Mouse (Mus musculus): ENCODE results near the gene Fam43b. TPM values are rescaled to one million over a fixed set of nuclear protein-coding genes. Genes with fewer than 3 reads are reported as not detected.
A peak's percentile ranks its signal among the peaks of the same experiment; 100 is the strongest.

Fam43b gene
- polyA plus RNA-seq, 1 experiment from 2014 or later, result not detected

DNA sequence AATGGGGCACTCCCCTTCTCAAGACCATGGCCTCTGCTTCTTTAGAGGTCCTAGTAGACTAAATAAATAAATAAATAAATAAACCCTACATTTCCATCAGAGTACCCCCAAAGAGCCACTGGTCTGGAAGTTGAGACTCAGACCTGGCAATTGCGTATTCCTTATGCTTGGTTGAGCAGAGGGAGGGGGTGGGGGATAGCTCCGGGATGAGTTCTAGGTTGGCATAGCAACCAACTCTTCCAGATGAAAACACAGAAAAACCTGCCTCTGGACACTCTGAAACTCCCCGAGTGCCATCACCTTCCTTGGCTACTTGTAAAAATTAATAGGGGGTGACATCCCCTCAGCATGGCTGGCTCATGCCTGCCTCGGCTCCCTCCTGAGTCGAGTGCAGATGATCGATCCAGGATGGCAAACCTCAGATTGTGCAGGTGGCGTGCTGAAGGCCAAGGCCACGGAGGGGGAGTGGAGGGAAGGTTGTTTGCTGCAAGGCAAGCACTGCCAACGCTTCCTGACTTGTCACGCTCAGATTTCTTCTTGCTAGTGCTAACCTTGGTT, 16.1 kb downstream of the Fam43b start:
- H3K27ac ChIP-seq, result peak overlapping the region; percentile 57
- peaks cover 24% of the 10 kb centered on the region for H3K4me1 ChIP-seq (replicated peaks)
- H3K27me3 ChIP-seq (ENCODE audit: insufficient read depth, poor library complexity, severe bottlenecking), result 0 out of 2 replicates have a peak, but pooled peaks cover 8% of the 10 kb centered on the region
- no peaks in the 10 kb centered on the region for H3K36me3 ChIP-seq
- peak; percentile 16 for DNase-seq (ENCODE audit: low spot score)
- H3K4me3 ChIP-seq, result no peak overlapping the region; the same call in 1 of the 2 replicates
- 48% methylated on average over 10 of the region's 10 CpGs for WGBS
- H3K9me3 ChIP-seq, result no peaks in the 10 kb centered on the region

DNA sequence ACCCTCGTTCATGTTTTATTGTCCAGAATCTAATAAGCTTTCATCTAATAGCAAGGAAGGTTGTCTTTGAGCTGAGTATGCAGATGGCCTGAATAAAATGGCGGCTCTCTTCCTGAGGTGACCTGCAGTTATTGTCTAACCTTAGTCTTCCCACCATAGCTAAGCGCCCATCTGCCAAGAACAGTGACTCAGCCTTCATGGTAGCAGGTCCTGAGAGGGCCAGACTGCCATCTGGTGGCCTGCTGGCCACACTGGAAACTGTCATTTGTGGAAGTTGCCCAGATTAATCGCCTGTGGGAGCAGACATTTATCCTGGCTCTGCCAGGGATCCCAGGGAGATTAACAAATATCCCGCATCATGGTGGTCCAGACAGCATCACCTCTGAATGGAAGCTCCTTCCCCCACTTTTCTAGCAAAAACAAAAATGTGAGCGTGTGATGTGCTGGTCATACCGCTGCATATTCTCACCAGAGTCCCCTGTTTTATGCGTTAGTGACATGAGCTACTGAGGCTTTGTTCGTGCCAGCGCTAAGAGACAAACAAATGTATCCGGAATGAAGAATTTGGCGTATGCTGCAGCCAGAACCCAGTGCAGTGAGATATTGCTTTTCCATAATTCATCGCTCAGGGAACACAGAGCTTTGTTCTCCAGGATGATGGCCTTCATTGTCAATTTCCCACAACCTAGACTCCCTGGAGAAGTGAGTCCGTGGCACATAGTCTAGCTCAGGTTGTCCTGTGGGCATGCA, 17.1 kb downstream of the Fam43b start:
- 0 out of 2 replicates have a peak, but pooled peaks cover 8% of the 10 kb centered on the region for H3K27me3 ChIP-seq (ENCODE audit: insufficient read depth, poor library complexity, severe bottlenecking)
- H3K4me1 ChIP-seq (replicated peaks), result peaks cover 24% of the 10 kb centered on the region
- no peaks in the 10 kb centered on the region for H3K36me3 ChIP-seq
- H3K9me3 ChIP-seq, result no peaks in the 10 kb centered on the region
- peak; percentile 73 for DNase-seq (ENCODE audit: low spot score)
- H3K27ac ChIP-seq, result peak overlapping the region; percentile 57
- 51% methylated on average over 14 of the region's 14 CpGs for WGBS
- no peak overlapping the region for H3K4me3 ChIP-seq

GRCm38 (mm10) chr4:138377526-138377925, 18.8 kb downstream of the Fam43b start:
- no peak overlapping the region for H3K4me3 ChIP-seq
- WGBS, result 54% methylated on average over 6 of the region's 6 CpGs
- no peaks in the 10 kb centered on the region for H3K9me3 ChIP-seq
- H3K27me3 ChIP-seq (ENCODE audit: insufficient read depth, poor library complexity, severe bottlenecking), result 0 out of 2 replicates have a peak, but pooled peaks cover 8% of the 10 kb centered on the region
- H3K36me3 ChIP-seq, result no peaks in the 10 kb centered on the region
- no peak overlapping the region for H3K27ac ChIP-seq
- peaks cover 31% of the 10 kb centered on the region for H3K4me1 ChIP-seq (replicated peaks)
- peak; percentile 59 for DNase-seq (ENCODE audit: low spot score)

DNA sequence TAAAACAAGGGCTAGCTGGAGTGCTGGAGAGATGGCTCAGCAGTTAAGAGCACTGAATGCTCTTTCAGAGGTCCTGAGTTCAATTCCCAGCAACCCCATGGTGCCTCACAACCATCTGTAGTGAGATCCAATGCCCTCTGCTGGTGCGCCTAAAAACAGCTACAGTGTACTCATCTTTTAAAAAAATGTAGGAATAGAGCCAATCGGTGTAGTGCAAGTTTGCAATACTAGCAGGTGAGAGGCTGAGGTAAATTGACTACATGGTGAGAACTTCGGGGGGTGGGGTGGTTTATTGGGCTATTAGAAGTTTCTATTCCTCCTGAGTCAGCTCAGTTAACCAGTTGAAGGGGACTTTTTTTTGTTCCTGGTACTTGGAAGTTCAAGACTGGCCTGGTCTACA, 21.2 kb downstream of the Fam43b start:
- Histone ChIP-seq H3K36me3 (no peaks in the 10 kb centered on the region), H3K4me3 (no peak overlapping the region), H3K4me1 (replicated peaks) (peaks cover 24% of the 10 kb centered on the region), H3K27me3 (ENCODE audit: insufficient read depth, poor library complexity, severe bottlenecking) (no peaks in the 10 kb centered on the region), H3K9me3 (no peaks in the 10 kb centered on the region), H3K27ac (no peak overlapping the region)
- DNase-seq (ENCODE audit: low spot score), result no peak
- 89% methylated on average over 3 of the region's 3 CpGs for WGBS

DNA sequence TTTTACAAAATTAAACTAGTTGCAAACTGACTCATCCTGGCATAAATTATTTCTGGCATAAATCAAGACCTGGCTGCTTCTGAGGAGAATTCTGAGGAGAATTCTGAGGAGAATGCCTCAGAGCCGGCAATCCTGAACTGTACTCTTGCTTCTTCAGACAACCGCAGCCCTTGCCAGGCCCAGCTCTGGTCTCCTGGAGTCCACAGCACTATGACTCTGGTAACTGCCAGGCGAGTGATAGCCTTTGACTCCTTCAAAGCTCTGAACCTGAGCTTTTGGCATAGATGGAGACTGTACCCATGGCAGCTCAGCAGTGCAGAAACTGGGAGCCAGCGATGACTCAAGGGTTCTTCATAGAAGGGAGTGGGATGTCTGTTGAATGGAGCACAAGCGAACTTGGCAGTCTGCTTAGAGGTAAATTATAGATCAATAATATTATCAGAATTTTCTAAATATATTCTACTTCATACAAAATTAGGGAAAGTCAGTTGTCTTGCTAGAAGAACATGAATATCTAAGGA, 25.3 kb downstream of the Fam43b start:
- Histone ChIP-seq H3K27me3 (ENCODE audit: insufficient read depth, poor library complexity, severe bottlenecking) (peaks cover 34% of the 10 kb centered on the region), H3K4me1 (replicated peaks) (peaks cover 19% of the 10 kb centered on the region), H3K27ac (no peak overlapping the region), H3K4me3 (no peak overlapping the region), H3K36me3 (no peaks in the 10 kb centered on the region), H3K9me3 (no peaks in the 10 kb centered on the region)
- 86% methylated on average over 5 of the region's 5 CpGs for WGBS
- no peak for DNase-seq (ENCODE audit: low spot score)

GRCm38 (mm10) chr4:138368498-138369260, 27.6 kb downstream of the Fam43b start:
- H3K4me3 ChIP-seq, result no peak overlapping the region
- H3K27ac ChIP-seq, result no peak overlapping the region
- peaks cover 40% of the 10 kb centered on the region for H3K27me3 ChIP-seq (ENCODE audit: insufficient read depth, poor library complexity, severe bottlenecking)
- H3K9me3 ChIP-seq, result no peaks in the 10 kb centered on the region
- H3K36me3 ChIP-seq, result no peaks in the 10 kb centered on the region
- 84% methylated on average over 12 of the region's 12 CpGs for WGBS
- H3K4me1 ChIP-seq (replicated peaks), result peaks cover 19% of the 10 kb centered on the region
- DNase-seq (ENCODE audit: low spot score), result no peak

DNA sequence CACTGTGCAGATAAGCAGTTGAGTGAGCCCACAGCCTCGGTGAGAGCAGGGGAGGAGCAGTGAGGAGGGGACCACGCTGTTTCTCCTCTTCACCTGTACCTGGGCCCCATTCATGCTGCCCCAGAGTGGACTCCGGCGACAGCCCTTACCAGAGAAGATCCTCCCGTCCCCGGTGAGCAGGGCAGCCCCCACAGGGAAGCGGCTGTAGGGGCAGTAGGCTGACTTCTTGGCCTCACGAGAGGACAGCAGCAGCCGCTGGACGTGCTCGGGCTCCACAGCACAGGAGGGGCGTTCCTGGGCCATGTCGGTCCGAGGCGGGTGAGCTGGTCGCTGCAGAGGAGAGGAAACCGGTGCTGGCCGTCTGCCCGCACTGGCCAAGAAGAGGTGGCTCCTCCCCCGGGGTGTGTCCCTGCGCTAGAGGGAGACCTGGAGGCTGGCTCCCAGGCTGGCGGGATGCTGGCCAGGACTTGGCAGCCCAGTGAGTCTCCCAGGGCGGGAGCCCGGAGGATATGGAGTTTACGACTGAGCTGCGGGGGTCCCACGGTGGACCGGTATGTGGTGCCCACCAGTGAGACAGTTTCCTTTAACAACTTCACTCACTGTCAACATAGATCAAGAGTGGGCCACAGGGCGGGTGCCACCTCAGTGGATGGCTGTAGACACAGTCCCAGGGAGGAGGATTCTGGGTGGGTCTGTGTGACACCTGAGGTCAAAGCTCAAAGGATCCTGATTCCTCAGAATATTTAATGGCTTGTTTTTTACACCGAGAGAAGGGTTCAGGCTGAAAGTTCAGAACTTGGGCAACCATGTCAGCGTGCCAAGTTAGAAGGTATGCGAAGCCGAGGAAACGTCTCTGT, 28.5 kb downstream of the Fam43b start, which contains the start of gene Cda:
Gene Cda (minus strand): TSS at position 352 of the 857 bp plus-strand sequence.
- Histone ChIP-seq H3K36me3 (no peaks in the 10 kb centered on the region), H3K27me3 (ENCODE audit: insufficient read depth, poor library complexity, severe bottlenecking) (peaks cover 42% of the 10 kb centered on the region), H3K9me3 (no peaks in the 10 kb centered on the region), H3K27ac (peak within 1 kb of the TSS; percentile 79), H3K4me3 (peak within 1 kb of the TSS; percentile 48), H3K4me1 (replicated peaks) (peaks cover 12% of the 10 kb centered on the region)
- peak; percentile 70 for DNase-seq (ENCODE audit: low spot score)
- 10% methylated on average over 34 of the region's 34 CpGs for WGBS

DNA sequence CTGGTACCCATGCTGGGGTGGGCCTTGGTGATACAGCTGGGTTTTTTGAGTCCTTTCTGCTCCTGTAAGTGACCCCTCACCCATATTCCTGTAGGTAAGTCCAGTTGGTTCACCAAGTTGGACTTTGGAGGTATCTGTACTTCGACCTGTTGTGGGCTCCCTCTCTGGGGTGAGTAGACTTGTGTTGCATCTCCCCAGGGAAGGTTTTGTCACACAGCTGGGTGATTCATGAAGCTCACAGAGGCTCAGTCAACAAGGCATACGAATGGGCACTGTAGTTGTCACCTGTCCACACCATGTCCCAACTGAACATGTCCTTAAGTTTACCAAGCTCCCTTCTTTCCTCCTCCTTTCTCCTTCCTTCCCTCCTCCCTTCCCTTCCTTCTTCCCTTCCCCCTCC, 29.8 kb downstream of the Fam43b start:
- no peaks in the 10 kb centered on the region for H3K9me3 ChIP-seq
- H3K36me3 ChIP-seq, result no peaks in the 10 kb centered on the region
- H3K27me3 ChIP-seq (ENCODE audit: insufficient read depth, poor library complexity, severe bottlenecking), result peaks cover 52% of the 10 kb centered on the region
- peaks cover 14% of the 10 kb centered on the region for H3K4me1 ChIP-seq (replicated peaks)
- 76% methylated on average over 2 of the region's 2 CpGs for whole genome bisulfite sequencing
- no peak for DNase-seq (ENCODE audit: low spot score)
- H3K4me3 ChIP-seq, result no peak overlapping the region
- no peak overlapping the region for H3K27ac ChIP-seq

GRCm38 (mm10) chr4:138363511-138363910, 32.8 kb downstream of the Fam43b start:
- H3K9me3 ChIP-seq, result no peaks in the 10 kb centered on the region
- H3K27me3 ChIP-seq (ENCODE audit: insufficient read depth, poor library complexity, severe bottlenecking), result peaks cover 55% of the 10 kb centered on the region
- DNase-seq (ENCODE audit: low spot score), result no peak
- H3K27ac ChIP-seq, result no peak overlapping the region
- H3K4me3 ChIP-seq, result no peak overlapping the region
- WGBS, result 63% methylated on average over 5 of the region's 5 CpGs
- H3K4me1 ChIP-seq (replicated peaks), result peaks cover 24% of the 10 kb centered on the region
- H3K36me3 ChIP-seq, result no peaks in the 10 kb centered on the region

DNA sequence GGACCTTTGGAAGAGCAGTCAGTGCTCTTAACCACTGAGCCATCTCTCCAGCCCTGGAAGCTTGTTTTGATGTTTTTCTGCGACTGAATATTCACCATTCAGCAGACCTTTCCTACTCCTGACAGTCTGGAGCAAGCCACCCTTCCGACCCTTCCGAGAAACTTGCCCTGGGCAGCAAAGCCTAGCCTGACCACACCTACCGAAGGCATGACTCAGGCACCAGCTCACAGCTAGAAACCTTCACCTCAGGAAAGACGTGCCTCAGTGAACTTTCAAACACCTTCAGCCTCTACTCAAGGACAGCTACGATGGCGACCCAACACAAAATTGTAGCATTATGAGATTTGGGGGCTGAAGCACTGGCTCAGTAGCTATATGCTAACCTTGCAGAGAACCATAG, 33.4 kb downstream of the Fam43b start:
- Histone ChIP-seq H3K9me3 (no peaks in the 10 kb centered on the region), H3K4me3 (no peak overlapping the region), H3K36me3 (no peaks in the 10 kb centered on the region), H3K27ac (no peak overlapping the region), H3K4me1 (replicated peaks) (peaks cover 20% of the 10 kb centered on the region), H3K27me3 (ENCODE audit: insufficient read depth, poor library complexity, severe bottlenecking) (peaks cover 49% of the 10 kb centered on the region)
- 86% methylated on average over 7 of the region's 7 CpGs for WGBS
- DNase-seq (ENCODE audit: low spot score), result no peak

DNA sequence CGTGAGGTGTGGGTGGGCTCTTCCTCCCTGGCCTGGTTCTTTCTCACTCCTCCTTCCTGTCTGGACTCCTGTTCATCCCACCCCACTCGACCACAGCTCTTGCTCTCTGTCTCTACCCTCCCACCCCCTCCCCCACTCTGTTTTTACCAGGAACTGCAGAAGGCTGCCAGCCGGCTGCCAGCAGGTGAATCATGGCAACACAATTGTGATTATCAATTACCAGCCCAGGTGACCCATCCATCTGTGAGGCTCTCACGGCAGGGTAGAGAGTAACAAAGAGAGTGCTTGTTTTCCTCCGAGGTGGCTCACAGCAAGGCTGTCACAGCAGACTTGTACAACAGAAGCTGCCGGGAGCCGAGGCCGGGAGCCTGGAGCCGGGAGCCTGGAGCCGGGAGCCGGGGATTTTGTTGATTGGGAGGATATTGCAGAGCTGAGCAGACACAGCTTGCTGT, 34.9 kb downstream of the Fam43b start:
- Histone ChIP-seq H3K4me1 (replicated peaks) (peaks cover 13% of the 10 kb centered on the region), H3K27ac (peak overlapping the region; percentile 50; the same call in 1 of the 2 replicates), H3K4me3 (peak overlapping the region; percentile 28; the same call in 1 of the 2 replicates), H3K9me3 (no peaks in the 10 kb centered on the region), H3K36me3 (no peaks in the 10 kb centered on the region), H3K27me3 (ENCODE audit: insufficient read depth, poor library complexity, severe bottlenecking) (peaks cover 34% of the 10 kb centered on the region)
- no peak for DNase-seq (ENCODE audit: low spot score)
- WGBS, result 6% methylated on average over 11 of the region's 11 CpGs

DNA sequence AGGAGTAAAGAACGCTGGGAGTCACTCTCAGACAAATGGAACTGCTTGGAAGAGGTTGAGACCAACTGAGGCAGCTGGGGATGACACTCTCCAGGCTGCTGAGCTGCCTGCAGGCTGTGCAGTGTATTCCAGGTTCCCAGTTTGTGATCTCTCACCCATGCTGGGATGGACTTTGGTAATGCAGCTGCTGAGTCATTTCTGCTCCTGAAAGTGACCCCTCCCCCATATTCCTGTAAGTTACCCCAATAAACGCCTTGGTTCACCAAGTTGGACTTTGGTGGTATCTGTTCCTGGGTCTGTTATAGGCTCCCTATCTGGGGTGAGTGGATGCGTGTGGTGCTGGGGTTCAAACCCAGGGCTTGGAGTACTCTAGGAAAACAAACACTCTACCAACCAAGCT, 38.2 kb downstream of the Fam43b start:
- WGBS, result 81% methylated on average over 3 of the region's 3 CpGs
- no peak overlapping the region for H3K4me3 ChIP-seq
- no peaks in the 10 kb centered on the region for H3K36me3 ChIP-seq
- DNase-seq (ENCODE audit: low spot score), result no peak
- peaks cover 13% of the 10 kb centered on the region for H3K4me1 ChIP-seq (replicated peaks)
- H3K27ac ChIP-seq, result no peak overlapping the region
- no peaks in the 10 kb centered on the region for H3K9me3 ChIP-seq
- H3K27me3 ChIP-seq (ENCODE audit: insufficient read depth, poor library complexity, severe bottlenecking), result peaks cover 25% of the 10 kb centered on the region

All from hindbrain, embryonic 10.5 days (tissue).